Mouse (Mus musculus) mesoderm, embryonic 11.5 days (tissue): ENCODE results near the gene Txlnb.
"Not testable (repeated sequence)": the region's sequence is repeated elsewhere in the genome, so short reads cannot be mapped to it uniquely, and the experiment has no call there.

Experiments
- DNase-seq: peaks from one replicate; pipeline ENCODE4 v3.0.0-alpha.2; 2012; ENCODE audit warnings: low read depth, low spot score

Gene Txlnb

GRCm38 (mm10) chr10:17795767-17796631, at the start of gene Txlnb:
Gene Txlnb (plus strand): TSS chr10:17796226.
- DNase-seq, result peak; percentile 57

GRCm38 (mm10) chr10:17752478-17752877, 43.5 kb upstream of the Txlnb start:
- no peak for DNase-seq

GRCm38 (mm10) chr10:17759772-17760171, 36.3 kb upstream of the Txlnb start:
- DNase-seq, result no peak

DNA sequence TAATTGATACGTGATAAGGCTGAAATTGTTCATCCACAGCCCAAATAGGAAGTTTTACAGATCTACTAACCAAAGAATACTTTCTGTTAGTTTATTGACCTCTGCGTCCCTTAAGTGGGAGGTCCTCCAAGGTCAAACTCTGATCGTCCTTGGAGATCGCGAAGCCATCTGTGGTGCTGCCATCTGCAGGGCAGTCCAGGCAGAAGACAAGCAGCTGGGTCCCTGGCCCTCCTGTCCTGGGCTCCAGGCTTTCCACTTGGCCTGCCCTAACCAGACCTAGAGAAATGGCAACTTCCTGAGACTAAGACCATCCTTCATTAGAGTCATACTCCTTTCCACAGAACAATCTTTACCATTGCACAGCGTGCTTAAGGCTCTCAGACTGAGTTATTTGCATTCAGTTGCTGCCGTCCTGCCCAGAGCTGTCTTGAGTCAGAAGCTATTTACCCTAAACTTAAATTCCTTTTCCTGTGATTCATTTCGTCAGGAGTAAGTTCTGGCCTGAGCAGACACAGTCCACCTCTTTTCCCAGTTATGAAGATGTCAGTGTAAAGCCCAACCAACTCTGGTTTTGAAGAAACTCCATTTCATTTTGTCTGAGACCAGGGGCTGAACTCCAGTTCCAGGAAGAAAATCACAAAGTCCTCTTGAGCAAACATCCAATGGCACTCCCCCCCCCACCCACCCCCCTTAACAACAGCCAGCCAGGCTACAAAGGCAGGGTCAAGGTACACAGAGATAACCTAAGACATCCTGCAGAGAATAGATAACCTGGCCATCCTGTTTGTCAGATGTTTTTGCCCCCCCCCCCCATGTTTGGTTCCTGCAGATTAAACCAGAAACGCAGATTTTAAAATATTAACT, 35.0 kb upstream of the Txlnb start:
- no peak for DNase-seq

- DNase-seq, result no peak
Measured at GRCm38 (mm10) chr10:17761652-17762051, 34.4 kb upstream of the Txlnb start.

- DNase-seq, result no peak
Measured at GRCm38 (mm10) chr10:17762946-17763345, 33.1 kb upstream of the Txlnb start.

GRCm38 (mm10) chr10:17769856-17770255, 26.2 kb upstream of the Txlnb start:
- peak; percentile 9 for DNase-seq

DNA sequence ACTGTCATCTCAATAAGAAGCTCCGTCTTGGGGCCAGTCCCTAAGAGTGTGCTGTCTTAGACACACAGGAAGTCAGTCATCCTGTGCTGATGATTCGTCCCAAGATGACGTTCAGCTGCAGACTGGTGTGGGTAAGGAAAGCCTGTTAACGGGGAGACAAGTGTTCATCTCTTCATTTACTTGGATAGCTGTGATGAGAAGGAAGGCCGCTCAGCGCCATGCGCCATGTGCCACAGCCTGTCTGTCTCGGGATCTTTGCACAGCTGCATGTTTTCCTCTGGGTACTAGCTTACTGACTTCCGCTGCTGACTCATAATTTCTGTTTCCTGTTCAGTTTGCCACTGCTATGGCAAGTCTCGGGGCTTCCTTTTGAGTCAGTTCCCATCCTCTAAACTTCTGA, 23.7 kb upstream of the Txlnb start:
- DNase-seq, result no peak

DNA sequence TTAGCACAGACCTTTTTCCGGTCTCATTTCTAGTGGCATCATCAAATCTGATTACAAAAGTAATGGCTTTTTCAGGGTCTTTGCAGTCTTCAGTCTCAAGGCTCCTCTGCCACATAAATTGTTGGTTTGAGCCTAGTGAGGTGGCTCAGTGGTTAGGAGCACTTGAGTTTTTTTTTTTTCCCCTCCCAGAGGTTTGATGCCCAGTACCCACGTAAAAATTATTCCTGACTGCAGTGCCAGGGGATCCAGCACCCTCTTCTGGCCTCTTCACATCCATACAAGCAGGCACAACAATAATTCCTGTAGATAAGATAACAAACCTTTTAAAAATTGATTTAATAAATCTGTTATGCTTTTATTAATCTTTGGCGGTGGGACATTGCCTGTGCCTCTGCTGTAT, 21.7 kb upstream of the Txlnb start:
- DNase-seq, result no peak

DNA sequence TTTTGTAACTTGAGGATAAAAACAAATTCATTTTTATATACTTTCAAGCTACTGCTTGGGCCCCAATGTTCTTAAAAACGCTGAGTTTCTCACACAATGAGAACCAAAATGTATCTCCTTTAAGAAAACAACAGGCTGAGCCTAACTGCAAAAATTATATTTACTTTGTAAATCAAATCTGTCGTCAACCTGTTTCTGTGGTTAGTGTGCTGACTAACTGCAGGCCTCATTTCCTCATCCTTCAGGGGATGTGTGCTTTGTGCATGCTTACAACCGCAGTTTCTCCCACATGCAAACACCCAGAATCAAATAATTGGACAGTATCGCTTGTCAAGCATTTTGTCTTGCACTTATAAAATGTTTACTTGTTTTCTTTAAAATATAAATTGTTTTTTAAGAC, 20.9 kb upstream of the Txlnb start:
- DNase-seq, result no peak

DNA sequence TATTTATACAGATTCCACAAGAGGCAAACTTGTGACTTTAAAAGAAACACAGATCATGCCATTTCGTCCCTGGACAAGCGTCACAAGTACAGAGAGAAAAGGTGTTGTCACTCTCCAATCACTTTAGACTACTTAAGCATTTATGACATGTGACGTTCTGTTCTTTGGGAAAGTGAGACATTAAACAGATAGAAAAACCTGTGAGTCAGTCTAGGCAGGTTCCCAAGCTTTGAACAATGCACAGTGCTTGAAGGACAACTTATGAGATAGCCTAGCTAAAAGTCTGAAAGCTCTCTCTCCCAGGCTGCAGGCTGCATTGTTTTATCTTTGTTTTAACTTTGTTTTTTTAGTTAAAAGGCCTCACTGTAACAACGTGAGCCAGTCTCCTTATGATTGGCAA, 19.3 kb upstream of the Txlnb start:
- not testable (repeated sequence) for DNase-seq

- DNase-seq, result no peak
Measured at GRCm38 (mm10) chr10:17786771-17787170, 9.3 kb upstream of the Txlnb start.

DNA sequence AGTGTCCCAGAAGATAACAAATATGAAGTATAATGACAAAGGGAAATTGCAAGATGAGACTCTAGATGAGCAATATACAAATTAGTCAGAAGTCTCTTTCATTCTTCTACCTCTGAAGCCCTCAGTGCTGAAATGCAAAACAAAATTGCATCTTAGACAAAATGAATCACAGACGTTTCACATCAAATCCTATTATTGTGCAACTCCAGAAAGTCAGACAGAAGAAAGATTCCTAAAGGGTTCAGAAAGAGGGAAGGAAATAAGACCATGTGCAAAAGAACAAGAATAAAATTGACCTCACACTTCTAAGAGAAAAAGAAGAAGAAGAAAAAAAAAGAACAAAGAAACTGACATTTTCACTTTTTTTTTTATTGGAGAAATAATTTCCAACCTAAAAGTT, 8.1 kb upstream of the Txlnb start:
- DNase-seq, result no peak

DNA sequence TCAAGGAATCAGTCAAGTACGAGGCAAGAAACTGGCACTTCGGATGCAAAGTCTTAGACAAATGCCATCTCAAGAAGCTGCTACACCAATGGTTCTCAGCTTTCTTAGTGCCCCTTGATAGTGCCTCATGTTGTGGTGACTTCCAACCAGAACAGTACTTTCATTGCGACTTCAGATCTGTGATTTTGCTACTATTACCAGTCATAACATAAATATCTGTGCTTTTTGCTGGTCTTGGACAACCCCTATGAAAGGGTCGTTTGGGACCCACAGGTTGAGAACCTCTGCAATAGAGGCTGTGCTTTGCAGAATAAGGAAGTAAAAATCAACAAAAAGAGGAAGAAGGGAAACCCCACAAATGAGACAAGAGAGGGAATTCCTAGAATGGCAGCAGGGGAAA, 7.7 kb upstream of the Txlnb start:
- no peak for DNase-seq

DNA sequence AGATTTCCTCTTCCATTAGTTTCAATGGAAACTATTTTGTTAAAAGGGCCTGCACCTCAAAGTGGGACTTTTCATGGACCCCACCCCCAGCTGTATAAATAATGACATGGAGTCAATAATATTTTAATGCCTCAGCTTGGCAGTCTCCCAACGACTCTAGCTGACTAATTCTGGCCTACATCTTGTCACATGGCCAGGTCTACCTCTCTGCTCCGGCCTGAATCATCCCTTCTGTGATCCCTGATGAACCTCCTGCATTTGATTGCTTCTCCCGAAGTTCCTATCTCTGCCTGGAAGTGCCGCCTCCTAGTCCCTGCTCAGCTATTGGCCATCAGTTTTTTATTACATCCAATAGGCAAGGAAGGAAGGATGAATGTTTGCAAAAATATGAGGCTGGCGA, 2.1 kb upstream of the Txlnb start:
- DNase-seq, result no peak

GRCm38 (mm10) chr10:17794443-17794842, 1.6 kb upstream of the Txlnb start:
- DNase-seq, result no peak

- no peak for DNase-seq
Measured at GRCm38 (mm10) chr10:17795227-17795626, 799 bp upstream of the Txlnb start.

DNA sequence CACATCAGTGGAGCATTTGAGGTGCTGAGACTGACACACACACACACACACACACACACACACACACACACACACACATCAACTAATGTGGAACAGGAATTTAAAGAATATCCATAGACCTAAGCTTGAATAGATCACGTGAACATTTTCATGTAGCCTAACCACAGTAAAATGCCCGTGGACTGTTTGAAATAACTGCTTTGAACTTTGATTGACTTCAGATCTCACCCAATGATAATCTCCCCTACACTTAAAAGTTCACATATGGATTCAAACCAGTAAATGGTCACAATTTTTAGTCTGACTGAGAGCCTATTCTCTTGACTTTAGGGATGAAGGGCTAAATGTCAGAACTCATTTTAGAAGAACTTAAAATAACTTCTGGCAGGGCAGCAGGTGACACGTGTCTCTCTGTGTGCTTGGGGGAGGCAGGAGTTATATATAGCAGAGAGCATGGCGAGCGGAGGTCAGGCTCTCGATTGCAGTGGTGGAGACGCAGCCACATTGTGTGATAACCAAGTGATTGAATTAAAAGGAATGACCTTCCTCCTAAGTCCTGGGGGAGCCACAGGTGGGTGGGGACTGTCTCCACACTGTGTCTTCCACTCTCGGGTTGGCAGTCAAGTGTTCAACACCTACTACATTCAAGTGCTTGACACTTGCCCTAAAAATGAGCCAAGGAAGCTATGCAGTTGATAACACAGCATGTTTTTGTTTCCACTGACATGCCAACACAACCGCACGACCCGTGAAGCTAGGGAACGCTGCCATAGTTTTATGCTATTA, 1.0 kb downstream of the Txlnb start:
- DNase-seq, result no peak

- DNase-seq, result no peak
Measured at GRCm38 (mm10) chr10:17797681-17798080, 1.7 kb downstream of the Txlnb start.

DNA sequence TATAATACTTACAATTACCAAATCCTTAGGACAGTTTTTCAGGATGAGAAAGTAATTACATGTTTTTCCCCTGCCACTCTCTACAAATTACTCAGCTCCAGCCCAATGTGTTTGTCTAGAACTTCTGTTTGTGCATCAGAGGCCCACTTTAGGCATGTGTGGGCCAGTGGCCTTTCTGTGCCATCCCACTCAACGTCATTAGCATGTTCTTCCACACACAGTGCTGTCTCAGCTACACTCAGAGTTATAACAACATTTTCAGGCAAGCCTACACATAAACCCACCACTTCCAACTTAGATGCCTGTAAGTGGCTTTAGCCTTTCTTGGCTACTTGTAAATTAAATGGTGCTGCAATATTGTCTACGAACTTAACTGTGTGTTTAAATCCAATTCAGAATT, 5.8 kb downstream of the Txlnb start:
- DNase-seq, result no peak

- DNase-seq, result no peak
Measured at GRCm38 (mm10) chr10:17808526-17808925, 12.5 kb downstream of the Txlnb start.

- DNase-seq, result no peak
Measured at GRCm38 (mm10) chr10:17815052-17815451, 19.0 kb downstream of the Txlnb start.
